Mouse (Mus musculus) heart, embryonic 14.5 days (tissue): Measurements from ENCODE around the gene Cyp4a30b. TPM values are rescaled to one million over a fixed set of nuclear protein-coding genes. Genes with fewer than 3 reads are reported as not detected.
"Not testable (repeated sequence)": the region's sequence is repeated elsewhere in the genome, so short reads cannot be mapped to it uniquely, and the experiment has no call there.

Source experiments
- ATAC-seq: fragments of 200-750 bp; cut with Nextera tagmentation; 2 replicates; pipeline ENCODE4 v1.8.0; 2017; ENCODE audit warnings: low read depth, moderate TSS enrichment; ENCODE audit not compliant: insufficient number of reproducible peaks, insufficient read depth, low FRiP score
- H3K27ac ChIP-seq, 2 experiments: fragments of 200-500 bp in 1 of 2; fragments of 300-500 bp in 1 of 2; sonication (generic) in 1 of 2; replicated peaks in 1 of 2; 2 replicates each; pipeline ENCODE4 v1.5.1; 2012 to 2014; ENCODE audit warnings: low read depth in 2 of 2, low read length in 2 of 2, control low read depth in 1 of 2, mild to moderate bottlenecking in 1 of 2, mixed read lengths in 1 of 2; ENCODE audit not compliant: control insufficient read depth in 1 of 2, insufficient read depth in 1 of 2
- H3K27me3 ChIP-seq: fragments of 300-500 bp; sonication (generic); 2 replicates; pipeline ENCODE4 v1.6.1; 2014; ENCODE audit warnings: mild to moderate bottlenecking, low read length, control low read depth; ENCODE audit not compliant: control insufficient read depth, insufficient read depth
- H3K36me3 ChIP-seq: fragments of 300-500 bp; sonication (generic); 2 replicates; pipeline ENCODE4 v1.6.1; 2014; ENCODE audit warnings: mild to moderate bottlenecking, control low read depth, low read length, mixed read lengths; ENCODE audit not compliant: control insufficient read depth, insufficient read depth
- H3K4me1 ChIP-seq, 2 experiments: fragments of 200-500 bp in 1 of 2; fragments of 300-500 bp in 1 of 2; sonication (generic) in 1 of 2; 2 replicates each; pipeline ENCODE4 v1.6.1; 2012 to 2014; ENCODE audit warnings: low read length in 2 of 2, control low read depth in 1 of 2, mixed read lengths in 1 of 2; ENCODE audit not compliant: control insufficient read depth in 2 of 2, insufficient read depth in 2 of 2
- H3K4me2 ChIP-seq: fragments of 300-500 bp; sonication (generic); 2 replicates; pipeline ENCODE4 v1.6.1; 2014; ENCODE audit warnings: mild to moderate bottlenecking, low read length
- H3K4me3 ChIP-seq, 2 experiments: fragments of 200-500 bp in 1 of 2; fragments of 300-500 bp in 1 of 2; sonication (generic) in 1 of 2; 2 replicates each; pipeline ENCODE4 v1.5.1; 2012 to 2014; ENCODE audit warnings: low read length in 2 of 2, mild to moderate bottlenecking in 2 of 2, control low read depth in 1 of 2, low read depth in 1 of 2, moderate library complexity in 1 of 2; ENCODE audit not compliant: control insufficient read depth in 1 of 2, insufficient read depth in 1 of 2
- H3K9ac ChIP-seq: fragments of 300-500 bp; sonication (generic); 2 replicates; pipeline ENCODE4 v1.6.1; 2014; ENCODE audit warnings: mild to moderate bottlenecking, low read length
- H3K9me3 ChIP-seq: fragments of 300-500 bp; sonication (generic); 2 replicates; pipeline ENCODE4 v1.6.1; 2016; ENCODE audit warnings: low read length, control low read depth; ENCODE audit not compliant: control insufficient read depth
- WGBS: fragments of 180-500 bp; shearing (Covaris S2); extraction: QIAGEN DNeasy Blood & Tissue Kit; methylation state at CpG from one replicate; pipeline ENCODE4 v1.1.7; 2014; 5-methylcytosine and 5-hydroxymethylcytosine counted together
- polyA plus RNA-seq: library from polyadenylated mRNA; unstranded; fragments of >200 nt; fragmentation: Nextera tagmentation; extraction: Ambion mirVana; gene quantifications from 2 replicates; pipeline ENCODE4 v1.2.1, GENCODE M21; 2014

Gene Cyp4a30b
- polyA plus RNA-seq, 1 experiment from 2014 or later = not detected

- not testable (repeated sequence) for H3K4me3 ChIP-seq, H3K4me1 ChIP-seq, H3K9ac ChIP-seq, ATAC-seq, H3K36me3 ChIP-seq, H3K27ac ChIP-seq, H3K9me3 ChIP-seq, H3K4me2 ChIP-seq, H3K27me3 ChIP-seq
These were observed 61.6 kb downstream of the Cyp4a30b start for GRCm38 (mm10) chr4:115513964-115514363.

GRCm38 (mm10) chr4:115518000-115518399 is 65.6 kb downstream of the Cyp4a30b start, which contains the start of gene Cyp4a10:
Gene Cyp4a10 (plus strand): TSS chr4:115518264.
- not testable (repeated sequence) for H3K9ac ChIP-seq, H3K36me3 ChIP-seq, H3K4me2 ChIP-seq, H3K4me1 ChIP-seq, H3K27ac ChIP-seq, H3K4me3 ChIP-seq, H3K27me3 ChIP-seq, ATAC-seq, H3K9me3 ChIP-seq
- WGBS = 66% methylated on average over 5 of the region's 5 CpGs

DNA sequence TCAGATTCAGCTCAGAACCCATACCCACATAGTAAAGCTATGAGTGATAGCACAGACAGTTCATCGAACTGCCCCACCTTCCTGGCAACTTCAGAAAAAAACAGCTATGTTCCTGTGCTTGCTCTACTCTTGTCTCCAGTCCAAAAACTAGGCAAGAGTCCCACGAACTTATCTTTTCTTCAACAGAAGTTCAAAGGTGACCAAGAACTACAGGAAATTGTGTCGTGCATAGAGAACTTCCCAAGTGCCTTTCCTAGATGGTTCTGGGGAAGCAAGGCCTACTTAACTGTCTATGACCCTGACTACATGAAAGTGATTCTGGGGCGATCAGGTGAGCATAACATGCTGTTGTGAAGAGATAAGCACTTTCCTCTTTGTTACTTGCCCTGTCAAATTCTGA is 67.0 kb downstream of the Cyp4a30b start:
- WGBS = 43% methylated on average over 4 of the region's 4 CpGs
- ATAC-seq = no peak
- Histone ChIP-seq H3K27me3 (no peaks in the 10 kb centered on the region), H3K4me3 (no peak overlapping the region), H3K9me3 (no peaks in the 10 kb centered on the region), H3K27ac (no peak overlapping the region), H3K36me3 (no peaks in the 10 kb centered on the region), H3K4me1 (no peaks in the 10 kb centered on the region), H3K9ac (no peak overlapping the region), H3K4me2 (no peak overlapping the region)

Other genes with a start within 250 kb of the Cyp4a30b start
- not detected in 2 replicates for gene Cyp4a29, start 210.5 kb upstream of the Cyp4a30b start, polyA plus RNA-seq
- not detected in 2 replicates for gene Cyp4a12a, start 153.6 kb upstream of the Cyp4a30b start, polyA plus RNA-seq
- not detected in 2 replicates for gene Cyp4a12b, start 41.0 kb upstream of the Cyp4a30b start, polyA plus RNA-seq
- not detected in 2 replicates for gene Cyp4a14, start 43.5 kb downstream of the Cyp4a30b start, polyA plus RNA-seq
- gene Cyp4a10, start 65.7 kb downstream of the Cyp4a30b start, polyA plus RNA-seq = not detected in 2 replicates
- gene Cyp4a31, start 111.0 kb downstream of the Cyp4a30b start, polyA plus RNA-seq = not detected in 2 replicates
- gene Cyp4a32, start 148.4 kb downstream of the Cyp4a30b start, polyA plus RNA-seq = not detected in 2 replicates
- gene Cyp4b1, start 195.1 kb downstream of the Cyp4a30b start, polyA plus RNA-seq = 1.6 and 4.2 TPM in 2 replicates